Comparison of ENCODE assay signal across 17 mouse cellular contexts in the genomic region with DNA sequence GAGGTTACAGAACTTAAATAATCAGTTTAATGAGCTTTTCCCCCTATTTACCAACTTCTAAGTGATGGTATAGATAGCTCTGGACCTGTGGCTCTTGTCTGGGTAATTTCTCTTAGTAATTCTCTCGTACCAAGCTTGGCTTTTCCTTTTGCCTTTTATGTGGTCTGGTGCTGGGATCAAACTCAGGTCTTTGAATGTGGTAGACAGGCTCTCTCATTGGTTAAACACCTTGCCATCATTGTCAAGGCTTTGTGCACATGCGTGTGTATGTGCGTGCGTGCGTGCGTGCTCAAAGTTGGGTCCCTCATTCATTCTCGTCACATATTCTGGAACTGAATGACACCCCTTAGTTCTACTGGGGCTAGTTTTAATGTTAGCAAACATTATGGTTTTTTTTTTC.
"Had no signal": no experiment of that assay in that cellular context is flagged by ENCODE, and none has a peak within 500 bp of the region (broad histone marks: within the 10 kb centered on the region; RNA-seq: fewer than 3 reads in every experiment).

No protein-coding gene starts in this region.

- DNase-seq: left cerebral cortex, postnatal 4 days; liver; liver, embryonic 13.5 days; liver, postnatal 0 days; lung, adult 18-20 months; lung, adult 2 months; lung, embryonic 14.5 days; lung, postnatal 10 days; lung, postnatal 14 days; lung, postnatal 36 days; lung, postnatal 4 days; midbrain, embryonic 14.5 days had no signal

- ATAC-seq: liver, embryonic 12.5 days; liver, postnatal 0 days; lung, postnatal 0 days; midbrain, embryonic 13.5 days; midbrain, embryonic 15.5 days; midbrain, embryonic 16.5 days had no signal
